ENCODE assay signal across 23 mouse cellular contexts in the genomic region with DNA sequence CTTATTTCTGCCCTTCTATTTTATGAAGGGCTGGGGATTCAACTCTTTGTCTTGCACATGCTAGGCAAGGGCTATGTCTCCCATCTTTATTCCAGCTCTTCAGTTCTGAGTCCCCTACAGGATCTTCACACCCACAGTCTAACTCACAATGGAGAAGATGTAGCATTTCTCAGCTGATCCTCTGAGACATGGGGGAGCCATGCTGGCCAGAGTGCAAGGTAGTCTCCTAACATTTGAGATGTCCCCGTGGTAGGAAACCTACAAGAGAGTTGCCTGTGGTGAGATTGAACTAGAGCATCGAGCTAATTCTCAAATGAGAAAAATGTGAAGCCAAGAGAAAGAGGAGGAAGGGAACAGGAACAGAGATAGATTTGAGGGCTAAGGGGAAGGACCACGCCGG.
"Had no signal": no experiment of that assay in that cellular context is flagged by ENCODE, and none has a peak within 500 bp of the region (broad histone marks: within the 10 kb centered on the region; RNA-seq: fewer than 3 reads in every experiment).

No protein-coding gene starts in this region.

- H3K4me2 ChIP-seq: heart, embryonic 12.5 days; hindbrain, embryonic 12.5 days; kidney, embryonic 15.5 days; limb, embryonic 13.5 days; limb, embryonic 15.5 days; liver, embryonic 12.5 days had no signal

- H3K4me1 ChIP-seq: limb, embryonic 13.5 days; limb, embryonic 15.5 days; liver, embryonic 12.5 days had no signal

- H3K9ac ChIP-seq: forebrain, postnatal 0 days; heart, embryonic 12.5 days; hindbrain, embryonic 12.5 days; kidney, embryonic 15.5 days; limb, embryonic 13.5 days; limb, embryonic 15.5 days; liver, embryonic 12.5 days had no signal

- DNase-seq: forebrain, postnatal 0 days; gastrocnemius, postnatal 14 days; gastrocnemius, postnatal 36 days; heart, adult 18-20 months; heart, postnatal 10 days; kidney, adult 11 months; kidney, adult 2 months; kidney, adult 9 months; kidney, postnatal 14 days; kidney, postnatal 36 days; layer of hippocampus, adult 9-11 months; layer of hippocampus, postnatal 36 days; left cerebral cortex, postnatal 4 days had no signal

- H3K4me3 ChIP-seq: heart, embryonic 10.5 days; heart, embryonic 12.5 days; hindbrain, embryonic 12.5 days; kidney, embryonic 15.5 days; limb, embryonic 13.5 days; limb, embryonic 15.5 days; liver, embryonic 12.5 days had no signal

- H3K27ac ChIP-seq: heart, embryonic 10.5 days; hindbrain, embryonic 12.5 days; kidney, embryonic 15.5 days; kidney, postnatal 0 days; limb, embryonic 13.5 days; limb, embryonic 15.5 days; liver, embryonic 12.5 days had no signal

- H3K27me3 ChIP-seq: hindbrain, embryonic 12.5 days; kidney, embryonic 15.5 days; limb, embryonic 13.5 days; limb, embryonic 15.5 days; liver, embryonic 12.5 days had no signal

- H3K9me3 ChIP-seq: heart, embryonic 10.5 days; heart, embryonic 12.5 days; hindbrain, embryonic 12.5 days; kidney, embryonic 15.5 days; limb, embryonic 13.5 days; limb, embryonic 15.5 days; liver, embryonic 12.5 days had no signal

- ATAC-seq: forebrain, postnatal 0 days; hindbrain, embryonic 16.5 days; intestine, embryonic 16.5 days; liver, embryonic 12.5 days had no signal

- H3K36me3 ChIP-seq: heart, embryonic 10.5 days; heart, embryonic 12.5 days; hindbrain, embryonic 12.5 days; kidney, embryonic 15.5 days; limb, embryonic 13.5 days; limb, embryonic 15.5 days; liver, embryonic 12.5 days had no signal
